Mouse (Mus musculus): ENCODE data around the gene Cdk15.

Gene Cdk15

GRCm38 (mm10) chr1:59368649-59369319 lies 112.1 kb downstream of the Cdk15 start:
- DNase-seq (ENCODE audit: low read depth in 2 of 2, low spot score in 2 of 2), result no peak

GRCm38 (mm10) chr1:59369320-59369685 lies 112.6 kb downstream of the Cdk15 start:
- no peak for DNase-seq (ENCODE audit: low read depth in 2 of 2, low spot score in 2 of 2)

GRCm38 (mm10) chr1:59370355-59370950 lies 113.7 kb downstream of the Cdk15 start:
- no peak for DNase-seq (ENCODE audit: low read depth in 2 of 2, low spot score in 2 of 2)

GRCm38 (mm10) chr1:59376021-59376548 lies 119.4 kb downstream of the Cdk15 start:
- DNase-seq (ENCODE audit: low read depth in 2 of 2, low spot score in 2 of 2), result no peak

- DNase-seq (ENCODE audit: low read depth in 2 of 2, low spot score in 2 of 2), result no peak
These were observed 119.9 kb downstream of the Cdk15 start for GRCm38 (mm10) chr1:59376557-59376956.

- DNase-seq (ENCODE audit: low read depth in 2 of 2, low spot score in 2 of 2), result no peak
These were observed 120.6 kb downstream of the Cdk15 start for GRCm38 (mm10) chr1:59377312-59377711.

GRCm38 (mm10) chr1:59380926-59381325 lies 124.2 kb downstream of the Cdk15 start:
- no peak for DNase-seq (ENCODE audit: low read depth in 2 of 2, low spot score in 2 of 2)

- DNase-seq (ENCODE audit: low read depth in 2 of 2, low spot score in 2 of 2), result no peak
These were observed 124.8 kb downstream of the Cdk15 start for GRCm38 (mm10) chr1:59381483-59381882.

GRCm38 (mm10) chr1:59382516-59382915 lies 125.8 kb downstream of the Cdk15 start:
- DNase-seq (ENCODE audit: low read depth in 2 of 2, low spot score in 2 of 2), result no peak

GRCm38 (mm10) chr1:59383049-59383610 lies 126.4 kb downstream of the Cdk15 start:
- DNase-seq (ENCODE audit: low read depth in 2 of 2, low spot score in 2 of 2), result no peak

GRCm38 (mm10) chr1:59384400-59384799 lies 127.7 kb downstream of the Cdk15 start:
- no peak for DNase-seq (ENCODE audit: low read depth in 2 of 2, low spot score in 2 of 2)

- no peak for DNase-seq (ENCODE audit: low read depth in 2 of 2, low spot score in 2 of 2)
These were observed 128.9 kb downstream of the Cdk15 start for GRCm38 (mm10) chr1:59385641-59386040.

GRCm38 (mm10) chr1:59387542-59388314 lies 131.0 kb downstream of the Cdk15 start:
- DNase-seq (ENCODE audit: low read depth in 2 of 2, low spot score in 2 of 2), result no peak

- no peak for DNase-seq (ENCODE audit: low read depth in 2 of 2, low spot score in 2 of 2)
These were observed 132.5 kb downstream of the Cdk15 start for GRCm38 (mm10) chr1:59389181-59389580.

GRCm38 (mm10) chr1:59391736-59392135 lies 135.0 kb downstream of the Cdk15 start:
- no peak for DNase-seq (ENCODE audit: low read depth in 2 of 2, low spot score in 2 of 2)

- no peak for DNase-seq (ENCODE audit: low read depth in 2 of 2, low spot score in 2 of 2)
These were observed 137.4 kb downstream of the Cdk15 start for GRCm38 (mm10) chr1:59394072-59394471.

- DNase-seq (ENCODE audit: low read depth in 2 of 2, low spot score in 2 of 2), result no peak
These were observed 137.9 kb downstream of the Cdk15 start for GRCm38 (mm10) chr1:59394616-59395015.

- no peak for DNase-seq (ENCODE audit: low read depth in 2 of 2, low spot score in 2 of 2)
These were observed 139.3 kb downstream of the Cdk15 start for GRCm38 (mm10) chr1:59395992-59396391.

- no peak for DNase-seq (ENCODE audit: low read depth in 2 of 2, low spot score in 2 of 2)
These were observed 143.0 kb downstream of the Cdk15 start for GRCm38 (mm10) chr1:59399554-59400325.

- no peak for DNase-seq (ENCODE audit: low read depth in 2 of 2, low spot score in 2 of 2)
These were observed 144.5 kb downstream of the Cdk15 start for GRCm38 (mm10) chr1:59401253-59401652.
